10 mouse cellular contexts compared by ENCODE assay signal in the genomic region with DNA sequence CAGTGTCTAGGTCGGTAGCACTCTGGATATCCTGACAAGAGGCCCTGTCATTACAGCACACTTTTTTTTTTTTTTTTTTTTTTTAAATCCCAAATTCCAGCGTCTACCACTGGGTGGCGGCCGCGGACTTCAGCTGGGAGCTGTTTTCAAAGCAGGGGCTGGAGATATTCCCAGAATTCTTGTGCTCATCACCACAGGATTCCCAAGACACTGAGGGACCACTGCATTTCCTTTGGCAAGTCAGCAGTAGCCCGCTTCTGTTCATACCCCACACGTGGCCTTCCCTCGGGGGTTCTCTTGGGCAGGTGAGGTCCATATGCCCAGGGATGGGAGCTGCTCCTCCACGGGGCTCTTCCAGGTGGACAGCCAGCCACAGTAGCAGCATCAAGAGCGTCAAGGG. TPM values are rescaled to one million over a fixed set of nuclear protein-coding genes. Genes with fewer than 3 reads are reported as not detected.
DNase-seq lines count a peak whose midpoint lies in the region; ATAC-seq and TF ChIP-seq lines count a peak whose summit lies in the region.
"Had no signal": no experiment of that assay in that cellular context is flagged by ENCODE, and none has a peak within 500 bp of the region (broad histone marks: within the 10 kb centered on the region; RNA-seq: fewer than 3 reads in every experiment).

No protein-coding gene starts in this region.

- no peak overlapping the region for H3K4me2 ChIP-seq in intestine, postnatal 0 days (replicated peaks; ENCODE audit: low read depth)
- H3K4me2 ChIP-seq in intestine, embryonic 15.5 days (replicated peaks): no peak overlapping the region
- H3K4me2 ChIP-seq in neural tube, embryonic 13.5 days: peak overlapping the region; percentile 11; the same call in 1 of the 2 replicates
- H3K4me2 ChIP-seq: embryonic facial prominence, embryonic 15.5 days had no signal

- H3K27ac ChIP-seq in intestine, postnatal 0 days (ENCODE audit: low read depth, low read length): no peak overlapping the region
- no peak overlapping the region for H3K27ac ChIP-seq in intestine, embryonic 15.5 days
- no peak overlapping the region for H3K27ac ChIP-seq in MEL (ENCODE audit: control insufficient read depth, low read depth, low read length)
- H3K27ac ChIP-seq in cerebellum, adult 2 months (ENCODE audit: insufficient read depth, low read length): no peak overlapping the region
- no peak overlapping the region for H3K27ac ChIP-seq in left cerebral cortex, adult 2 months
- no peak overlapping the region for H3K27ac ChIP-seq in neural tube, embryonic 13.5 days (replicated peaks)
- H3K27ac ChIP-seq: embryonic facial prominence, embryonic 15.5 days had no signal

- no peak for TF ChIP-seq POLR2A in MEL (IDR thresholded peaks at IDR 0.05; ENCODE audit: control insufficient read depth in 1 of 2, insufficient read depth in 1 of 2, low read depth in 1 of 2, low read length in 2 of 2, poor library complexity in 1 of 2)
- TF ChIP-seq POLR2A in cerebellum, adult 2 months (IDR thresholded peaks at IDR 0.05; ENCODE audit: borderline replicate concordance, insufficient read depth, low read length): no peak

- H3K36me3 ChIP-seq in intestine, postnatal 0 days (ENCODE audit: control insufficient read depth, insufficient read depth): no peaks in the 10 kb centered on the region
- no peaks in the 10 kb centered on the region for H3K36me3 ChIP-seq in intestine, embryonic 15.5 days
- no peaks in the 10 kb centered on the region for H3K36me3 ChIP-seq in MEL (ENCODE audit: control insufficient read depth in 1 of 2, insufficient read depth in 2 of 2, low read length in 2 of 2)
- H3K36me3 ChIP-seq in neural tube, embryonic 13.5 days: no peaks in the 10 kb centered on the region
- H3K36me3 ChIP-seq: embryonic facial prominence, embryonic 15.5 days had no signal

- WGBS in intestine, postnatal 0 days: 23% methylated on average over 10 of the region's 10 CpGs
- 19% methylated on average over 10 of the region's 10 CpGs for WGBS in intestine, embryonic 15.5 days
- 4% methylated on average over 10 of the region's 10 CpGs for WGBS in cerebellum, adult 2 months
- 19% methylated on average over 10 of the region's 10 CpGs for WGBS in neural tube, embryonic 13.5 days

- intact Hi-C loops in left cerebral cortex, adult 2 months (cut with DNase I): loop anchor here (1.0 to 5.0 kb wide), 4 partner anchors 89 to 376 kb away; a partner anchor contains a TSS

- no peaks in the 10 kb centered on the region for H3K9me3 ChIP-seq in intestine, postnatal 0 days (ENCODE audit: control insufficient read depth)
- H3K9me3 ChIP-seq in intestine, embryonic 15.5 days: no peaks in the 10 kb centered on the region
- H3K9me3 ChIP-seq in MEL (replicated peaks; ENCODE audit: insufficient read depth, low read length): no peaks in the 10 kb centered on the region
- no peaks in the 10 kb centered on the region for H3K9me3 ChIP-seq in neural tube, embryonic 13.5 days
- H3K9me3 ChIP-seq: embryonic facial prominence, embryonic 15.5 days had no signal

- no peak overlapping the region for H3K9ac ChIP-seq in intestine, postnatal 0 days (ENCODE audit: low read depth, low read length)
- no peak overlapping the region for H3K9ac ChIP-seq in intestine, embryonic 15.5 days
- no peak overlapping the region for H3K9ac ChIP-seq in MEL (ENCODE audit: control insufficient read depth, low read depth, low read length, poor library complexity, severe bottlenecking)
- no peak overlapping the region for H3K9ac ChIP-seq in neural tube, embryonic 13.5 days
- H3K9ac ChIP-seq: embryonic facial prominence, embryonic 15.5 days had no signal

- peak; percentile 19 for DNase-seq in MEL (ENCODE audit: low read depth, low spot score)
- DNase-seq in cerebellum, adult 2 months: peak; percentile 57
- DNase-seq in left cerebral cortex, adult 2 months (ENCODE audit: extremely low spot score in 1 of 2, low spot score in 2 of 2): peak; percentile 34 to 53
- no peak for DNase-seq in spleen, adult 12 weeks (ENCODE audit: low spot score)

- no peaks in the 10 kb centered on the region for H3K4me1 ChIP-seq in intestine, postnatal 0 days (replicated peaks; ENCODE audit: control insufficient read depth, insufficient read depth, low read length)
- no peaks in the 10 kb centered on the region for H3K4me1 ChIP-seq in intestine, embryonic 15.5 days (replicated peaks)
- no peaks in the 10 kb centered on the region for H3K4me1 ChIP-seq in MEL (ENCODE audit: control insufficient read depth in 1 of 2, insufficient read depth in 2 of 2, low read length in 2 of 2)
- H3K4me1 ChIP-seq in cerebellum, adult 2 months (ENCODE audit: control insufficient read depth, insufficient read depth, low read length): no peaks in the 10 kb centered on the region
- H3K4me1 ChIP-seq in neural tube, embryonic 13.5 days (replicated peaks): no peaks in the 10 kb centered on the region; the same call in 1 of the 2 replicates
- H3K4me1 ChIP-seq: embryonic facial prominence, embryonic 15.5 days had no signal

- TF ChIP-seq CTCF in intestine, postnatal 0 days (IDR thresholded peaks at IDR 0.05; ENCODE audit: low read depth): peak; percentile 75
- TF ChIP-seq CTCF in MEL (IDR thresholded peaks at IDR 0.05 in 2 of 3, conservative IDR thresholded peaks at IDR 0.05 in 1 of 3; ENCODE audit: control insufficient read depth in 1 of 3, insufficient read depth in 1 of 3, low read depth in 2 of 3, low read length in 3 of 3, poor library complexity in 1 of 3, severe bottlenecking in 1 of 3): peak; percentile 47 to 78 (median 60)
- peak; percentile 64 for TF ChIP-seq CTCF in cerebellum, adult 2 months (IDR thresholded peaks at IDR 0.05; ENCODE audit: borderline replicate concordance, insufficient read depth, low read depth, low read length)
- peak; percentile 73 for TF ChIP-seq CTCF in left cerebral cortex, adult 2 months (IDR thresholded peaks at IDR 0.05)

- H3K4me3 ChIP-seq in intestine, postnatal 0 days (ENCODE audit: low read depth, low read length): no peak overlapping the region
- no peak overlapping the region for H3K4me3 ChIP-seq in intestine, embryonic 15.5 days (replicated peaks)
- H3K4me3 ChIP-seq in MEL (ENCODE audit: control insufficient read depth in 1 of 2, insufficient read depth in 1 of 2, low read depth in 2 of 2, low read length in 2 of 2): no peak overlapping the region
- peak overlapping the region; percentile 41 for H3K4me3 ChIP-seq in cerebellum, adult 2 months (replicated peaks; ENCODE audit: insufficient read depth, low read depth, low read length)
- no peak overlapping the region for H3K4me3 ChIP-seq in left cerebral cortex, adult 2 months
- H3K4me3 ChIP-seq in neural tube, embryonic 13.5 days: no peak overlapping the region
- H3K4me3 ChIP-seq: embryonic facial prominence, embryonic 15.5 days had no signal

- H3K79me2 ChIP-seq in MEL (ENCODE audit: control insufficient read depth, insufficient read depth, low read length, poor library complexity): no peaks in the 10 kb centered on the region

- TF ChIP-seq RAD21 in MEL (IDR thresholded peaks at IDR 0.05; ENCODE audit: low read depth, low read length): peak; percentile 65

- TF ChIP-seq EP300 in MEL (IDR thresholded peaks at IDR 0.05; ENCODE audit: low read depth in 1 of 2, low read length in 2 of 2): no peak

- no peaks in the 10 kb centered on the region for H3K27me3 ChIP-seq in intestine, postnatal 0 days (replicated peaks; ENCODE audit: control insufficient read depth, insufficient read depth, low read length)
- 0 out of 2 replicates have a peak, but pooled peaks cover 3% of the 10 kb centered on the region for H3K27me3 ChIP-seq in intestine, embryonic 15.5 days (replicated peaks)
- no peaks in the 10 kb centered on the region for H3K27me3 ChIP-seq in MEL (ENCODE audit: control insufficient read depth in 1 of 2, insufficient read depth in 2 of 2, low read length in 2 of 2)
- no peaks in the 10 kb centered on the region for H3K27me3 ChIP-seq in cerebellum, adult 2 months (ENCODE audit: control insufficient read depth, insufficient read depth, low read length)
- no peaks in the 10 kb centered on the region for H3K27me3 ChIP-seq in neural tube, embryonic 13.5 days

- ATAC-seq in intestine, postnatal 0 days: no peak
- ATAC-seq in intestine, embryonic 15.5 days: no peak
- ATAC-seq in frontal cortex, adult (ENCODE audit: low TSS enrichment): peak; percentile 44
- ATAC-seq in neural tube, embryonic 13.5 days (ENCODE audit: low read depth): peak; percentile 47

RNA-seq across cellular contexts. Expression of a gene that starts 2.9 kb away (rescaled TPM):
- not detected in 2 replicates for polyA plus RNA-seq in intestine, postnatal 0 days (2015; fragmentation: Nextera tagmentation; extraction: Ambion mirVana)
- not detected in 2 replicates for polyA plus RNA-seq in intestine, embryonic 15.5 days (2015; fragmentation: Nextera tagmentation; extraction: Ambion mirVana)
- total RNA-seq in MEL (2012; rRNA removed): not detected in 2 replicates
- not detected for polyA plus RNA-seq in MEL (2012; ENCODE audit: insufficient read depth in 1 of 2, insufficient read length in 2 of 2, low read depth in 1 of 2, low replicate concordance in 2 of 2, missing spikeins in 1 of 2)
- polyA plus RNA-seq in cerebellum, adult 2 months (2012; rRNA removed): not detected in 2 replicates
- not detected for total RNA-seq in left cerebral cortex, adult 2 months (2021)
- polyA plus RNA-seq in neural tube, embryonic 13.5 days (2015; fragmentation: Nextera tagmentation; extraction: Ambion mirVana): not detected in 2 replicates
- polyA plus RNA-seq: embryonic facial prominence, embryonic 15.5 days; liver, embryonic 16.5 days had no signal

RNA-seq across cellular contexts. Expression of a gene that starts 25.5 kb away (rescaled TPM):
- not detected in 2 replicates for polyA plus RNA-seq in intestine, postnatal 0 days (2015; fragmentation: Nextera tagmentation; extraction: Ambion mirVana)
- not detected in 2 replicates for polyA plus RNA-seq in intestine, embryonic 15.5 days (2015; fragmentation: Nextera tagmentation; extraction: Ambion mirVana)
- total RNA-seq in MEL (2012; rRNA removed): not detected in 2 replicates
- not detected for polyA plus RNA-seq in MEL (2012; ENCODE audit: insufficient read depth in 1 of 2, insufficient read length in 2 of 2, low read depth in 1 of 2, low replicate concordance in 2 of 2, missing spikeins in 1 of 2)
- not detected in 2 replicates for polyA plus RNA-seq in cerebellum, adult 2 months (2012; rRNA removed)
- total RNA-seq in left cerebral cortex, adult 2 months (2021): not detected
- polyA plus RNA-seq in neural tube, embryonic 13.5 days (2015; fragmentation: Nextera tagmentation; extraction: Ambion mirVana): not detected in 2 replicates
- polyA plus RNA-seq: embryonic facial prominence, embryonic 15.5 days; liver, embryonic 16.5 days had no signal

RNA-seq across cellular contexts. Expression of a gene that starts 36.5 kb away (rescaled TPM):
- polyA plus RNA-seq in intestine, postnatal 0 days (2015; fragmentation: Nextera tagmentation; extraction: Ambion mirVana): not detected in 2 replicates
- not detected in 2 replicates for polyA plus RNA-seq in intestine, embryonic 15.5 days (2015; fragmentation: Nextera tagmentation; extraction: Ambion mirVana)
- total RNA-seq in MEL (2012; rRNA removed): not detected in 2 replicates
- polyA plus RNA-seq in MEL (2012; ENCODE audit: insufficient read depth in 1 of 2, insufficient read length in 2 of 2, low read depth in 1 of 2, low replicate concordance in 2 of 2, missing spikeins in 1 of 2): not detected
- polyA plus RNA-seq in cerebellum, adult 2 months (2012; rRNA removed): not detected in 2 replicates
- not detected for total RNA-seq in left cerebral cortex, adult 2 months (2021)
- polyA plus RNA-seq in neural tube, embryonic 13.5 days (2015; fragmentation: Nextera tagmentation; extraction: Ambion mirVana): not detected in 2 replicates
- polyA plus RNA-seq: embryonic facial prominence, embryonic 15.5 days; liver, embryonic 16.5 days had no signal

RNA-seq across cellular contexts. Expression of a gene that starts 47.7 kb away (rescaled TPM):
- 250 and 280 TPM in 2 replicates for polyA plus RNA-seq in intestine, postnatal 0 days (2015; fragmentation: Nextera tagmentation; extraction: Ambion mirVana)
- polyA plus RNA-seq in intestine, embryonic 15.5 days (2015; fragmentation: Nextera tagmentation; extraction: Ambion mirVana): 335 and 356 TPM in 2 replicates
- total RNA-seq in MEL (2012; rRNA removed): 214 and 228 TPM in 2 replicates
- 100 to 1,000 TPM; 533 to 873 TPM for polyA plus RNA-seq in MEL (2012; ENCODE audit: insufficient read depth in 1 of 2, insufficient read length in 2 of 2, low read depth in 1 of 2, low replicate concordance in 2 of 2, missing spikeins in 1 of 2)
- 226 and 229 TPM in 2 replicates for polyA plus RNA-seq in cerebellum, adult 2 months (2012; rRNA removed)
- total RNA-seq in left cerebral cortex, adult 2 months (2021): 100 to 1,000 TPM; 223 to 229 TPM
- 313 and 317 TPM in 2 replicates for polyA plus RNA-seq in neural tube, embryonic 13.5 days (2015; fragmentation: Nextera tagmentation; extraction: Ambion mirVana)

RNA-seq across cellular contexts. Expression of a gene that starts 49.7 kb away (rescaled TPM):
- polyA plus RNA-seq in intestine, postnatal 0 days (2015; fragmentation: Nextera tagmentation; extraction: Ambion mirVana): not detected in 2 replicates
- polyA plus RNA-seq in intestine, embryonic 15.5 days (2015; fragmentation: Nextera tagmentation; extraction: Ambion mirVana): not detected in 2 replicates
- total RNA-seq in MEL (2012; rRNA removed): not detected in 2 replicates
- polyA plus RNA-seq in MEL (2012; ENCODE audit: insufficient read depth in 1 of 2, insufficient read length in 2 of 2, low read depth in 1 of 2, low replicate concordance in 2 of 2, missing spikeins in 1 of 2): not detected
- polyA plus RNA-seq in cerebellum, adult 2 months (2012; rRNA removed): not detected in 2 replicates
- not detected for total RNA-seq in left cerebral cortex, adult 2 months (2021)
- not detected in 2 replicates for polyA plus RNA-seq in neural tube, embryonic 13.5 days (2015; fragmentation: Nextera tagmentation; extraction: Ambion mirVana)
- polyA plus RNA-seq: embryonic facial prominence, embryonic 15.5 days; liver, embryonic 16.5 days had no signal

Comparison
In these comparisons a context has a peak if more than half of its experiments do, and no peak if none do; other contexts are left out.
1. ATAC-seq: peak in frontal cortex, adult (single experiment) and neural tube, embryonic 13.5 days (single experiment); none in intestine, postnatal 0 days (single experiment) and intestine, embryonic 15.5 days (single experiment).
2. Peak in every context shown above with its lines, with median percentiles within 50 percentile points of each other: CTCF ChIP-seq.